Mouse (Mus musculus) kidney, postnatal 0 days (tissue): ENCODE results near the gene Ern1. TPM values are rescaled to one million over a fixed set of nuclear protein-coding genes. Genes with fewer than 3 reads are reported as not detected.

Source experiments
- ATAC-seq: fragments of 200-750 bp; cut with Nextera tagmentation; replicated peaks from 2 replicates; pipeline ENCODE4 v1.8.0; 2017; ENCODE audit warnings: low read depth, moderate number of reproducible peaks, moderate TSS enrichment, moderate library complexity; ENCODE audit not compliant: low FRiP score
- DNase-seq: peaks from one replicate; pipeline ENCODE4 v3.0.0-alpha.2; 2016; ENCODE audit warnings: low spot score
- H3K27ac ChIP-seq: fragments of 300-500 bp; sonication (generic); 2 replicates; pipeline ENCODE4 v1.5.1; 2014; ENCODE audit warnings: mild to moderate bottlenecking
- H3K27me3 ChIP-seq: fragments of 300-500 bp; sonication (generic); 2 replicates; pipeline ENCODE4 v1.6.1; 2014; ENCODE audit warnings: low read length, mixed read lengths; ENCODE audit not compliant: insufficient read depth
- H3K36me3 ChIP-seq: fragments of 300-500 bp; sonication (generic); 2 replicates; pipeline ENCODE4 v1.6.1; 2014; ENCODE audit warnings: low read length, mixed read lengths; ENCODE audit not compliant: insufficient read depth
- H3K4me1 ChIP-seq: fragments of 300-500 bp; sonication (generic); replicated peaks from 2 replicates; pipeline ENCODE4 v1.6.1; 2014; ENCODE audit warnings: antibody characterized with exemption, low read length, mixed read lengths; ENCODE audit not compliant: insufficient read depth
- H3K4me2 ChIP-seq: fragments of 300-500 bp; sonication (generic); 2 replicates; pipeline ENCODE4 v1.6.1; 2014; ENCODE audit warnings: mild to moderate bottlenecking, low read length, moderate library complexity, mixed read lengths
- H3K4me3 ChIP-seq: fragments of 300-500 bp; sonication (generic); replicated peaks from 2 replicates; pipeline ENCODE4 v1.5.1; 2014; ENCODE audit warnings: low read depth, low read length
- H3K9ac ChIP-seq: fragments of 300-500 bp; sonication (generic); 2 replicates; pipeline ENCODE4 v1.6.1; 2014; ENCODE audit warnings: low read depth, low read length
- H3K9me3 ChIP-seq: fragments of 300-500 bp; sonication (generic); replicated peaks from 2 replicates; pipeline ENCODE4 v1.6.1; 2016; ENCODE audit warnings: low read length, inconsistent platforms, mixed read lengths
- CTCF ChIP-seq: IDR thresholded peaks from 2 replicates; pipeline ENCODE4 v1.5.1; 2016; ENCODE audit warnings: antibody characterized with exemption, low read depth, mild to moderate bottlenecking, moderate library complexity
- WGBS: fragments of 180-500 bp; shearing (Covaris S2); extraction: QIAGEN DNeasy Blood & Tissue Kit; methylation state at CpG from one replicate; pipeline ENCODE4 v1.1.7; 2014; 5-methylcytosine and 5-hydroxymethylcytosine counted together
- polyA plus RNA-seq: library from polyadenylated mRNA; unstranded; fragments of >200 nt; fragmentation: Nextera tagmentation; extraction: Ambion mirVana; gene quantifications from 2 replicates; pipeline ENCODE4 v1.2.1, GENCODE M21; 2015

Gene Ern1
- polyA plus RNA-seq, 1 experiment from 2014 or later: 3.3 TPM

- H3K27ac ChIP-seq: no peak overlapping the region
- no peaks in the 10 kb centered on the region for H3K9me3 ChIP-seq
- H3K9ac ChIP-seq: no peak overlapping the region
- 0 out of 2 replicates have a peak, but pooled peaks cover 3% of the 10 kb centered on the region for H3K4me1 ChIP-seq
- 25% methylated on average over 10 of the region's 10 CpGs for WGBS
- DNase-seq (no peak), ATAC-seq (no peak)
- H3K27me3 ChIP-seq: no peaks in the 10 kb centered on the region
- no peaks in the 10 kb centered on the region for H3K36me3 ChIP-seq
- H3K4me3 ChIP-seq: no peak overlapping the region
- TF ChIP-seq CTCF: no peak
- H3K4me2 ChIP-seq: no peak overlapping the region
Measured at GRCm38 (mm10) chr11:106490057-106490456, 2.4 kb upstream of the Ern1 start.

- no peak for TF ChIP-seq CTCF
- DNase-seq: no peak
- Histone ChIP-seq H3K36me3 (no peaks in the 10 kb centered on the region), H3K27me3 (no peaks in the 10 kb centered on the region), H3K9ac (no peak overlapping the region), H3K4me1 (0 out of 2 replicates have a peak, but pooled peaks cover 3% of the 10 kb centered on the region), H3K4me3 (no peak overlapping the region), H3K27ac (0 out of 2 replicates have a peak overlapping the region, but pooled peaks have one; percentile 31), H3K4me2 (no peak overlapping the region), H3K9me3 (no peaks in the 10 kb centered on the region)
- 47% methylated on average over 6 of the region's 7 CpGs for WGBS
- ATAC-seq: no peak
Measured at GRCm38 (mm10) chr11:106489036-106489693, 1.5 kb upstream of the Ern1 start.

GRCm38 (mm10) chr11:106488126-106488561 lies 492 bp upstream of the Ern1 start:
- WGBS: 6% methylated on average over 17 of the region's 17 CpGs
- 0 out of 2 replicates have a peak, but pooled peaks have one; percentile 2 for TF ChIP-seq CTCF
- Histone ChIP-seq H3K27me3 (no peaks in the 10 kb centered on the region), H3K9ac (peak overlapping the region; percentile 15; the same call in 1 of the 2 replicates), H3K4me1 (0 out of 2 replicates have a peak, but pooled peaks cover 3% of the 10 kb centered on the region), H3K27ac (peak overlapping the region; percentile 93), H3K4me2 (peak overlapping the region; percentile 70), H3K36me3 (no peaks in the 10 kb centered on the region), H3K4me3 (peak overlapping the region; percentile 71), H3K9me3 (no peaks in the 10 kb centered on the region)
- peak; percentile 53; the same call in 1 of the 2 replicates for ATAC-seq
- DNase-seq: peak; percentile 78

- Histone ChIP-seq H3K4me2 (peak overlapping the region; percentile 70), H3K27ac (peak overlapping the region; percentile 93), H3K4me3 (peak overlapping the region; percentile 71), H3K36me3 (no peaks in the 10 kb centered on the region), H3K9ac (peak overlapping the region; percentile 80), H3K9me3 (no peaks in the 10 kb centered on the region), H3K4me1 (0 out of 2 replicates have a peak, but pooled peaks cover 3% of the 10 kb centered on the region), H3K27me3 (no peaks in the 10 kb centered on the region)
- no peak for TF ChIP-seq CTCF
- peak; percentile 42 for DNase-seq
- whole genome bisulfite sequencing: under 1% methylated on average over 77 of the region's 86 CpGs
- ATAC-seq: peak; percentile 82
Measured at GRCm38 (mm10) chr11:106486866-106487732, 553 bp downstream of the Ern1 start.

GRCm38 (mm10) chr11:106486042-106486865 lies 1.4 kb downstream of the Ern1 start:
- Histone ChIP-seq H3K27me3 (no peaks in the 10 kb centered on the region), H3K9me3 (no peaks in the 10 kb centered on the region), H3K4me1 (0 out of 2 replicates have a peak, but pooled peaks cover 3% of the 10 kb centered on the region), H3K4me2 (peak overlapping the region; percentile 70), H3K9ac (no peak overlapping the region), H3K4me3 (peak overlapping the region; percentile 71), H3K27ac (no peak overlapping the region), H3K36me3 (no peaks in the 10 kb centered on the region)
- 31% methylated on average over 16 of the region's 16 CpGs for WGBS
- ATAC-seq (no peak), DNase-seq (no peak)
- no peak for TF ChIP-seq CTCF
